Mouse (Mus musculus): ENCODE measurements around the gene Klhl18. TPM values are rescaled to one million over a fixed set of nuclear protein-coding genes. Genes with fewer than 3 reads are reported as not detected.

Klhl18 gene
- 2.6 and 2.8 TPM in 2 replicates for polyA plus RNA-seq (2012; rRNA removed)

DNA sequence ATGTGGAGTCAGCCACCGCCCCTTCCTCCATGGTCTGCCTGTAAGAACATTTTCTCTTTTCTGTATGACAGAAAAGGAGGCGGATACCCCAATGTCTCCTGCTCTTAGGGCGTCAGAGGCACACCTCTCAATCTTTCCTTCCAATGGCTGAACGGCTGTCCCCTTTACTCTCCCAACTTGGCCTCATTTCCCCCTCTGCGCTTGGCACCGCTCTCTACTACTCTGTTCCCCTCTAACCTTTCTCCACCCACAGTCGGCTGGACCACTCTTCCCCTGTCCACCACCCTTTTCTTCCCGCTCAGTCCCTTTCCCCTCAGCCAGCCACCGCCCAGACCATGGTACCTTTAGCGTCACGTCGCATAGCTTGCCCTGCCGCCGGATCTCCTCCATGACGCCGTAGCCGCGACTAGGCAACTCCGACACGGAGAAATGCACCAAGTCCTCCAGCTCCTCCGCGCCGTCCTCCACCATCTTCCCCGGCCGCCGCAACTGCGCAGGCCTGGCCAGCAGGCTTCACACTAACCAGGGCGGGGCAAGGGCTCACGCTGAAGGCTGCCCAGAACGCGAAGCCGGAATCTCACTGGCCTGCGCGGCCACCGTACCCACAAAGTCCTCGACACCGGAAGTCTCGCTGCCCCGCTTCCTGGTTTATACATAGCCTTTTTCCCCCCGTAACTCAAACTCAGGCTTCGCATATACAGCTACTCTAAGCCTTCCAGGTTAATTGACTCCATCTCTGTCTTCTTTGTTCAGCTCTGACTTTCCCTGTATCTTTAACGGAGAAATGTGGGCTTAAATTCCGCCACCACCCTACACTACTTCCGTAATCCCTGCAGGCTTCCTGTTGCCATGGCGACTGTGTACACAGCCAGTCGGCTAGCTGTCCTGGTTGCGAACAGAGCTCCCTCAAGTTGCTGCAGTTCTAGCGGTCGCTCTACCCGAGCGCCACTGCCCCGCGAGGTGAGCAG lies at the start of gene Klhl18, which contains the start of gene Kif9:
TSS of gene Klhl18 (minus strand) at position 571 of the 968 bp plus-strand sequence.
TSS of gene Kif9 (plus strand) at position 835 of the 968 bp plus-strand sequence.

GRCm38 (mm10) chr9:110419511-110420112 lies 56.9 kb downstream of the Klhl18 start, which contains the start of gene Ngp:
Gene Ngp, plus strand, starts transcription at chr9:110419747.

GRCm38 (mm10) chr9:110408099-110408773 lies 68.3 kb downstream of the Klhl18 start, which contains the start of gene Ptpn23:
Gene Ptpn23, minus strand, starts transcription at chr9:110408213.

Other genes starting within 250 kb of the Klhl18 start
- gene Cspg5, start 232.9 kb downstream of the Klhl18 start, polyA plus RNA-seq (2012; rRNA removed), result 0.20 and 0.23 TPM in 2 replicates
- 7.8 and 8.1 TPM in 2 replicates for gene Elp6, start 171.5 kb downstream of the Klhl18 start, polyA plus RNA-seq (2012; rRNA removed)
- gene Scap, start 143.4 kb downstream of the Klhl18 start, polyA plus RNA-seq (2012; rRNA removed), result 7.0 and 10.0 TPM in 2 replicates
- 3.2 and 4.1 TPM in 2 replicates for gene Ptpn23, start 68.5 kb downstream of the Klhl18 start, polyA plus RNA-seq (2012; rRNA removed)
- 30.1 and 49.8 TPM in 2 replicates for gene Ngp, start 56.9 kb downstream of the Klhl18 start, polyA plus RNA-seq (2012; rRNA removed)
- 0.14 and 0.15 TPM in 2 replicates for gene Kif9, start 264 bp upstream of the Klhl18 start, polyA plus RNA-seq (2012; rRNA removed)
- gene Setd2, start 55.9 kb upstream of the Klhl18 start, polyA plus RNA-seq (2012; rRNA removed), result 25.9 and 27.1 TPM in 2 replicates
- 1.4 and 1.7 TPM in 2 replicates for gene Nradd, start 147.8 kb upstream of the Klhl18 start, polyA plus RNA-seq (2012; rRNA removed)
- gene Nbeal2, start 177.5 kb upstream of the Klhl18 start, polyA plus RNA-seq (2012; rRNA removed), result 3.5 and 3.9 TPM in 2 replicates
- 71.9 and 74.5 TPM in 2 replicates for gene Ccdc12, start 179.8 kb upstream of the Klhl18 start, polyA plus RNA-seq (2012; rRNA removed)